Mouse (Mus musculus): Measurements from ENCODE around the gene Ranbp17. TPM values are rescaled to one million over a fixed set of nuclear protein-coding genes. Genes with fewer than 3 reads are reported as not detected.

The Ranbp17 gene
- polyA plus RNA-seq, 1 experiment, result 6.7 TPM

DNA sequence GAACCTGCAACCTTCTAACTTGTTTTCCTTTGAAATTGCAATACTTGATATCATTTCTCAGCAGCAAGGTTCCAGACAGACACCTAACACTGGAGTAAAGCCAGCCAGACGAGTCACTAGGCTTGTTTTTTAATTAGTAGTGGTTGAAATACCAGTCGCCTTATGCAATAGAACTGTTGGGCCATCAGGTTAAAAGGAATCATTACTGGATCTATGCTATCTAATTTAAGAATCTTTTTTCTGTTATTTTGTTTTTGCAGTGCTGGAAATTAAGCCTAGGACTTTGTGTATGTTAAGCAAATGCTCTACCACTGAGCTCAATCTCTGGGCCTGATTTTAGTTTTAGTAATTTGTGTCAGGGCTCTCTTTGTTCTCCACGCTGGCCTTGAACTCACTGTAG lies 91.3 kb downstream of the Ranbp17 start:
- no peak overlapping the region for H3K4me3 ChIP-seq (ENCODE audit: insufficient read depth, low read length)
- TF ChIP-seq POLR2A (IDR thresholded peaks at IDR 0.05; ENCODE audit: low read depth, low read length) (no peak), CTCF (IDR thresholded peaks at IDR 0.05; ENCODE audit: borderline replicate concordance, insufficient read depth, low read length) (no peak)
- H3K27ac ChIP-seq (ENCODE audit: insufficient read depth, low read length), result no peak overlapping the region
- H3K4me1 ChIP-seq (ENCODE audit: control insufficient read depth, insufficient read depth, low read length), result no peaks in the 10 kb centered on the region

DNA sequence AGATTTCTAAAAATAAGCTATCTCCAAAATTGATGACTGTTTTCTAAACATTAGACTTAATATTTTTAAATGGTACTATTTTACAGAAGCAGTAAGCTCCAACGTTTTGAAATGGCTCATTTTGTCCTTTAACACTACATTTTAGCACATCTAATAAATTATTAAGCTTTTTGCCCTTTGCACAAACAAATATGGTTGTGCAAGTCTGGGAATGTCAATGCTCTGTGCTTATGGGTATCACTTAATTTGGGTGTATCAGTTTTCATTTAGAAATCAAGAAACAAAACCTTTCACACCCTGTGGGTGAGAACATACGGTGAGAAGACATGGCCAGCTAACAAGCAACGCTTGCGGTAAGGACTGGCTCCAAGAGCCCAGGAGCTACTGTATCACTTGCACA lies 108.9 kb downstream of the Ranbp17 start:
- Histone ChIP-seq H3K4me3 (ENCODE audit: insufficient read depth, low read length) (no peak overlapping the region), H3K27ac (ENCODE audit: insufficient read depth, low read length) (no peak overlapping the region), H3K4me1 (ENCODE audit: control insufficient read depth, insufficient read depth, low read length) (no peaks in the 10 kb centered on the region)
- no peak for TF ChIP-seq CTCF (IDR thresholded peaks at IDR 0.05; ENCODE audit: borderline replicate concordance, insufficient read depth, low read length)
- no peak for TF ChIP-seq POLR2A (IDR thresholded peaks at IDR 0.05; ENCODE audit: low read depth, low read length)

DNA sequence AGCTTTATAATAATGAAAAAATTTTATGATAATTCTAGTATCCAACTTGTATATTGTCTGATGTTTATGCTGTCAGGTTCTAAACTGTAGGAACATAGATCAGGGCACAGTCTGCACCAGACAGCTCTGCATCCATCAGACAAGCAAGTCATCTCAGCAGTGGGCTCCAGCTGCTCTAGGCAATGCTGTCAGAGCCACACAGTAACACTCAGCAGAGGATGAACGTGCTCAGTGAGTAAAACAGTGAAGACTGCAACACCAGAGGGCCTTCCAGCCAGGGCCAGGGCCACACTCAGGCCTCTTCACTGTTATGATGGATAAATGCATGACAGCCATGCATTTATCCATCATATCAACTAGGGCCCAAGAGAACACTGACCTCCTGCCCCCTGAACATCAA lies 114.2 kb downstream of the Ranbp17 start:
- Histone ChIP-seq H3K4me3 (ENCODE audit: insufficient read depth, low read length) (no peak overlapping the region), H3K27ac (ENCODE audit: insufficient read depth, low read length) (no peak overlapping the region), H3K4me1 (ENCODE audit: control insufficient read depth, insufficient read depth, low read length) (peaks cover 3% of the 10 kb centered on the region; the same call in 1 of the 2 replicates)
- TF ChIP-seq CTCF (IDR thresholded peaks at IDR 0.05; ENCODE audit: borderline replicate concordance, insufficient read depth, low read length) (no peak), POLR2A (IDR thresholded peaks at IDR 0.05; ENCODE audit: low read depth, low read length) (no peak)

DNA sequence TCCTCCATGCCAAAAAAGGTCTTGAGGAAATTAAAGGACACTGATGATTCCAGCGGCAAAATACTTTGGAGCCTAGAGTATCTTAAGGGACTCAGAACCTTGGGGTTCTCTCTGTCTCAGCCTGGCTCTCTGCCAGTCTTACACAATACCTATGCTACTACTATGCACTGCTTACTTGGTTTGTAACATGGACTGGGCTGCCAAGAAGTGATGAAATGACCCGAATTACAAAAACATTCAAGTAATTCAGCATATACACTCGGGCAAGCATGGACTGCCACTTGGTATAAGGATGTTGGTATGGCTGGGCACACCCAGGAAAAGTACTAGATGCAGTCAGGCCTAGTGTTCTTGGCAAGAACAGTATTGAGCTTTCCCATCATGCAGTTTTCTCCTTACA lies 114.8 kb downstream of the Ranbp17 start:
- peaks cover 3% of the 10 kb centered on the region; the same call in 1 of the 2 replicates for H3K4me1 ChIP-seq (ENCODE audit: control insufficient read depth, insufficient read depth, low read length)
- H3K4me3 ChIP-seq (ENCODE audit: insufficient read depth, low read length), result no peak overlapping the region
- TF ChIP-seq POLR2A (IDR thresholded peaks at IDR 0.05; ENCODE audit: low read depth, low read length) (no peak), CTCF (IDR thresholded peaks at IDR 0.05; ENCODE audit: borderline replicate concordance, insufficient read depth, low read length) (no peak)
- no peak overlapping the region for H3K27ac ChIP-seq (ENCODE audit: insufficient read depth, low read length)

DNA sequence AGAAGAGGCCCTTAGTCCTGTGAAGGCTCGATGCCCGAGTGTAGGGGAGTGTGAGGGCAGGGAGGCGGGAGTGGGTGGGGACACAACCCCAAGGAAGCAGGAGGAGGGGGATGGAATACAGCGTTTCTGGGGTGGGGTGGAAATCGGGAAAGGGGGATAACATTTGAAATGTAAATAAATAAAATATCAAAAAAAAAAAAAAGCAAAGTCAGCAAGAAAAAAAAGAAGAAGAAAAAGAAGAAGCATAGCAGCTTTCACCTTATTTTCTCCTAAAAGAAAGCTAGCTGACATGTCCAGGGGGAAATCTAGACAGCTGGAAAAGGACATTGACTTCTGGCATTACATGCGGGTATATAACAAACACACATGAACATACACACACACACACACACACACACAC lies 117.3 kb downstream of the Ranbp17 start:
- no peak overlapping the region for H3K27ac ChIP-seq (ENCODE audit: insufficient read depth, low read length)

DNA sequence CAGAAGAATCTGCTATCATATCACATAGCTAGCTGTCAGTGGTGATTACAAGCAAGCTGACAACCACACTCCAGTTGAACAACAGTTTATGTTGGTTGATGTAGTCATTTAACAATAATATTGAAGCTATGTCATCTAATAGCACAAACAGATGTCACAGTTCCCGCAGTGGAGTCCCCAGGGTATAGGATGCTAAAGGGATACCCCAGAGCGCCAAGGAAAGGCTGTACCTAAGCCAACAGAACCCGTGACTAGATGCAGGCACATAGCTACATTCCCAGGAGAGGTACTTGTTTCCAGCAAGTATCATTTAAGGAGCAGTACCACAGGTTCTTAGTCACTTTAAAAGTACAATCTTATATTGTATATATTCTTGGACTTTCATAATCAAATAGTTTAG lies 119.5 kb downstream of the Ranbp17 start:
- no peak for TF ChIP-seq POLR2A (IDR thresholded peaks at IDR 0.05; ENCODE audit: low read depth, low read length)
- Histone ChIP-seq H3K27ac (ENCODE audit: insufficient read depth, low read length) (no peak overlapping the region), H3K4me1 (ENCODE audit: control insufficient read depth, insufficient read depth, low read length) (peaks cover 3% of the 10 kb centered on the region; the same call in 1 of the 2 replicates), H3K4me3 (ENCODE audit: insufficient read depth, low read length) (no peak overlapping the region)

More for the DNA sequence above, 117.3 kb downstream of the Ranbp17 start:
- Histone ChIP-seq H3K4me3 (ENCODE audit: insufficient read depth, low read length) (no peak overlapping the region), H3K4me1 (ENCODE audit: control insufficient read depth, insufficient read depth, low read length) (peaks cover 3% of the 10 kb centered on the region; the same call in 1 of the 2 replicates)
- TF ChIP-seq POLR2A (IDR thresholded peaks at IDR 0.05; ENCODE audit: low read depth, low read length) (no peak), CTCF (IDR thresholded peaks at IDR 0.05; ENCODE audit: borderline replicate concordance, insufficient read depth, low read length) (no peak)

DNA sequence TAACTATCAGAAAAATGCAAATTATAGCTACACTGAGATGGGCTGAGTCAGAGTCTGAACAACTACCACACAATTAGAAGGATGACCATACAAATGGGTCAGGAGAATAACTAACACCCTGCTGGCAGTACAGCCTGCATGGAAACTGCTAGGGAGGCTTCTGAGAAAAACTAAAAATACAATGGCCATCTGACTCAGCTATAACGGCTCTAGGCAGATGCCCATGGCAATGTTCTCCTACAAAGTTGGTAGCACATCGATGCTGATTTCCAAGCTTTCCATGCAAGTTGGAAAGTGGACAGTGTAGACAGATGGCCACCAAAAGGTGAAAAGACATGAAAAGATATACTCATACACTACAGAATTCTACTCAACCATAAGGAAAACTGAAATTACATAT lies 124.9 kb downstream of the Ranbp17 start:
- no peaks in the 10 kb centered on the region for H3K4me1 ChIP-seq (ENCODE audit: control insufficient read depth, insufficient read depth, low read length)
- H3K27ac ChIP-seq (ENCODE audit: insufficient read depth, low read length), result no peak overlapping the region
- no peak for TF ChIP-seq POLR2A (IDR thresholded peaks at IDR 0.05; ENCODE audit: low read depth, low read length)
- no peak for TF ChIP-seq CTCF (IDR thresholded peaks at IDR 0.05; ENCODE audit: borderline replicate concordance, insufficient read depth, low read length)
- no peak overlapping the region for H3K4me3 ChIP-seq (ENCODE audit: insufficient read depth, low read length)

DNA sequence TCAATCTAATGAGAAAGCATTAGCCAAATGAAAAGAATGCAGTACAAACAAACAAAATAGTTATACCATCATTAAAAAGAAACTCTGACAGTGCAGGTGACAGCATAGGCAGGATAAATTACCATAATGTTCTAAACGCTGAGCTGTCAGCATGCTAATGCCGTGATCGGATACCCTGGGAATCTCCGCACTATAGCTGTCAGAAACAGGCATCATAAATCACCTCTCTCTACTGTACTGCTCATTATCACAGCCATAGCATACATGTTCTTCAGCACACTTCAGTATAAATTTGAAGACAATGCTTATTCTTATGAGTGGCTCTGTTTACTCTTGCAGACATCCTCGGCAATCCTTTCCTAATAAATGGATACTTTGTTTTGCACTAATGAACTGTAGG lies 151.7 kb downstream of the Ranbp17 start:
- no peak for TF ChIP-seq POLR2A (IDR thresholded peaks at IDR 0.05; ENCODE audit: low read depth, low read length)
- TF ChIP-seq CTCF (IDR thresholded peaks at IDR 0.05; ENCODE audit: borderline replicate concordance, insufficient read depth, low read length), result no peak
- no peaks in the 10 kb centered on the region for H3K4me1 ChIP-seq (ENCODE audit: control insufficient read depth, insufficient read depth, low read length)
- no peak overlapping the region for H3K27ac ChIP-seq (ENCODE audit: insufficient read depth, low read length)
- no peak overlapping the region for H3K4me3 ChIP-seq (ENCODE audit: insufficient read depth, low read length)

DNA sequence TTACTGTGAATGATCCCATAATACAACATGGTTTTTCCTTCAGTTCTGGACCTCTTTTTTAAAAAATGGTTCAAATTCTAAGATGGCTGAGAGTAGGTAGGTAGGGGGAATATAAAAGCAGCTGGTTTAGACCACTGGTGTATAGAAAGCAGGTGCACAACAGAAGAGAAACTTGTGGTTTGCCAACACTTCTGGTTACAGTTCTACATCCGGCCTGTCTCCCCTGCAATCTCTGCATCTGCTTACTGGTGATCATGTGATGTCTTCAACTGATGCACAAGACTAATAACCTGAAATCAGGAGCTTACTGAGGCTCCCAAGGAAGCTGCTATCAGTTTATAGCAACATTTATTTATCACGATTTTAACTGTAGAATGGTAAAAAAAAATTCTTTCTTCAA lies 164.3 kb downstream of the Ranbp17 start:
- Histone ChIP-seq H3K4me1 (ENCODE audit: control insufficient read depth, insufficient read depth, low read length) (no peaks in the 10 kb centered on the region), H3K4me3 (ENCODE audit: insufficient read depth, low read length) (no peak overlapping the region), H3K27ac (ENCODE audit: insufficient read depth, low read length) (no peak overlapping the region)
- TF ChIP-seq POLR2A (IDR thresholded peaks at IDR 0.05; ENCODE audit: low read depth, low read length), result no peak
- no peak for TF ChIP-seq CTCF (IDR thresholded peaks at IDR 0.05; ENCODE audit: borderline replicate concordance, insufficient read depth, low read length)

DNA sequence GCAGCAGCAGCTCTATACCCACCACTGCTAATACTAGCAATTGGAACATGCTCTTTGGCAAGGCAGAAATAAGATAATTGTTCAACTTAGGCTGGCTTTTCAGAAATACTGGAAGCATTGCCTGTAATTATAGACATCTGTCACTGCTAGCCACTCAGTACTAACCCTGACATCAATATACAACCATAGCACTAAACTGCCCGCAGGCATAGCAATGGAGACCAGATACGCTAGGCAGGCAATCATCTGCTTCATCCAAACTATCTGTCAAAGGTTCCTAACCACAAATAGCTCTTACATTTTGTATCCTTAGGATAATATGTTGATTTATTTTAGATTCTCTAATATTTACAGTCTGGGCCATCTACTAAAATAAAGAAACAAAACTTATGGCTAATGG lies 171.5 kb downstream of the Ranbp17 start:
- no peaks in the 10 kb centered on the region for H3K4me1 ChIP-seq (ENCODE audit: control insufficient read depth, insufficient read depth, low read length)
- no peak overlapping the region for H3K27ac ChIP-seq (ENCODE audit: insufficient read depth, low read length)
- H3K4me3 ChIP-seq (ENCODE audit: insufficient read depth, low read length), result no peak overlapping the region
- TF ChIP-seq CTCF (IDR thresholded peaks at IDR 0.05; ENCODE audit: borderline replicate concordance, insufficient read depth, low read length) (no peak), POLR2A (IDR thresholded peaks at IDR 0.05; ENCODE audit: low read depth, low read length) (no peak)

DNA sequence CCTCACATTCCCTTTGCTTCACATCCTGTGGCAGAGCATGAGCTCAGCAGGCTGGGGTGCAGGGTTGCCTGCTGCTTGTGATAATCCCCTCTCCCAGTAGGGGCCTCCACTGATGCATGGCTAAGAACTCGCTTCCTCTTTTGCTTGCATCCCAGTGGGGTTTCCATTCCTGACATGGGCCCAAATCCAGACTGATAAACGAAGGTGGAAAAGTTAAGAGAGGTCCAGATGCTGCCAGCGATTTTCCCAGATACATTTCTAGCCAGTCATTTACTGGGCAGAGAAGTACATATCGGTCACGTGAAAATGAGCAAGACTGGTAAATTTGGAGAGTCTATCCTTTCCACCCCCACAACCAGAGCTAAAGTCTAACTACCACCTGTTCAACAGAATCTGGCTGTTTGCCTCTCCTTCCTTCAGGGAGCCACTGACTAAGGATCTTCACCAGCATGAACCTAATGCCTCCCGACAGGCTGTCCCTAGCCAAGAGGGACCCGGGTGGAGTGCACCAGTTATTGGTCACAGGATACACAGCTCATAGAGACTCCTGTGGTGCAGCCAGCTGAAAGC lies 176.9 kb downstream of the Ranbp17 start:
- H3K4me1 ChIP-seq (ENCODE audit: control insufficient read depth, insufficient read depth, low read length), result no peaks in the 10 kb centered on the region
- TF ChIP-seq CTCF (IDR thresholded peaks at IDR 0.05; ENCODE audit: borderline replicate concordance, insufficient read depth, low read length) (peak; percentile 46; the same call in 1 of the 2 replicates), POLR2A (IDR thresholded peaks at IDR 0.05; ENCODE audit: low read depth, low read length) (no peak)
- H3K27ac ChIP-seq (ENCODE audit: insufficient read depth, low read length), result no peak overlapping the region
- no peak overlapping the region for H3K4me3 ChIP-seq (ENCODE audit: insufficient read depth, low read length)
